Mouse (Mus musculus) layer of hippocampus, postnatal 14 days (tissue): ENCODE measurements around the gene Arf1. TPM values are rescaled to one million over a fixed set of nuclear protein-coding genes. Genes with fewer than 3 reads are reported as not detected.
"Not testable (repeated sequence)": the region's sequence is repeated elsewhere in the genome, so short reads cannot be mapped to it uniquely, and the experiment has no call there.

Experiments used
- DNase-seq, 2 experiments: peaks; one replicate each; pipeline ENCODE4 v3.0.0; 2021 to 2022; ENCODE audit warnings: low spot score in 2 of 2, mixed read lengths in 1 of 2
- total RNA-seq, 2 experiments: library from RNA; stranded (reverse); gene quantifications; 2 replicates each; pipeline ENCODE4 v1.2.3; 2021

Arf1 gene
- total RNA-seq, 2 experiments from 2014 or later = 504 to 527 TPM

DNA sequence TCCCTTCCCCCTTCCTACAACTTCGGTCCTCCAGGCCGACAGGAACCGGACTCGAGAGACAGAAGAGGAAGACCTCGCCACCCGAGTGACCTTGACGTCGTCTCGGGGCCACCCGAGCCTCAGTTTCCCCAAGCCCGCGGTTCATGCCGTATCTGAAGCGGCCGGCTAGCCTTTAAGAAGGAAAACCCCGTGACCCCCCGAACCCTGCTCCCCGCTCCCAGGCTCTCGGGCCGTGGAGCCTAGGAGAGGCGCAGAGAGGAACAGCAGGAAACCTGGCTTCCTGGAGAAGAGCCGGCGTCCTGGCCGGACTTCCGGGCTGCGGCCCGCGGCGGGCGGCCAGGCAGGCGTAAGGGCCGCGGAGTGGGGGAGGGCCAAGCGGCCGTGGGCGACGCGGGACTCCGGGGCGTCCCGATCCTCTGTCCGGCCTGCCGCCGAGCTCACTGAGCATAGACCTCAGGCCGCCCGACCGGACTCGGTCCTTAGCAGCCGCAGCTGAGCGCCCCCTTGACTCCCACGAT, 407 bp downstream of the Arf1 start:
- no peak for DNase-seq

DNA sequence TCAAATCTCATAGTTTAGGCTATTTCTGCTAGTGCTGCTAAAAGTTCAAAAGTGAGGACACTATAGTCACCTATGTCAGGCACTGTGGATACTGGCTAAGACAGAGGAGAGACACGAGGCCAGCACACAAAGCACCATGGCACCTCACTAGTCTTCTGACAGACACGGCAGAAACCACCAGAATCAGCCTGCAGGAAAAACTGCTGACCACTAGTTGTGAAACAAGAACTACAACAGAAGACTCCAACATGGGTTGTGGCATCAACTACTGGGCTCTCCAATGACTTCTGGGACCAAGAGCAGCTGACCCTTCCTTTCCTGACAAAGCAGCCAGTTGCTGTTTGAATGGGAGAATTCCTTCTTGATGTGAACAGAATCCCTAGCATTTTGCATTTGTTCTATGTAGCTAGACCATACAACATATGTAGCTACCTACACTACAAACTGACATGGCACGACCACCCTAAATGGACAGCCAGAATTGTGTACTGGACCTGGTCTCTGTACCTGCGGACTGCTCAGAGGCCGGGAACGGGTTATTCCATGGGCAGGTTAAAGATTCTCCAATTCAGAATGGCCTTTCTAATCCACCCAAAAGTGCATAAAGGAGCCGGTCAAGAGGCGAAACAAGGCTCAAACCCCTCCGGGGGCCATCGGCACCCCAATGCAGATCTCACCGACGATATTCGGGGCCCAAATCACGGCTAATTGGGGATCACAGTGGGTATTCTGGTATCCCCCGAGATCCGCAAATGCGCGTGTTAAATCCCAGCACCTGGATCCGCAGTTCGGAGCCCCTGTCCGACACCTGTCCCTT, 1.1 kb downstream of the Arf1 start:
- DNase-seq = no peak

DNA sequence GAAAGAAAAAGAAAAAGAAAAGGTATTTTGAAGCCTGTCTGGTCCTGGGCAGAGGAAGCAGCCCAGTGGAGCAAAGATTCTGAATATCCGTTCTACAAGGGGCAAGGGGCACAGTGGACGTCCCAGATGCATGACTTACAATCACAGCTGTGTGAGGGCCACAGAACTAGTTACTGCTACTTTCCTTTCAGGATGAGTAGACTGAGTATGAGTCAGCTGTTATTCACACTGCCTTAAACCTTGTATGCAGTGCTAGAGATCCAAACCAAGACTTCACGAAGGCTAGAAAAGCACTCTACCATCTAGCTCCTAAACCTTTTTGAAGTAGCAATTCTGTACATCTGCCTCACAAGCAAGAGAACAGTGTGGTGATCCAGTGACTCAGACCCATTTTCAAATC, 1.8 kb downstream of the Arf1 start:
- DNase-seq = no peak

DNA sequence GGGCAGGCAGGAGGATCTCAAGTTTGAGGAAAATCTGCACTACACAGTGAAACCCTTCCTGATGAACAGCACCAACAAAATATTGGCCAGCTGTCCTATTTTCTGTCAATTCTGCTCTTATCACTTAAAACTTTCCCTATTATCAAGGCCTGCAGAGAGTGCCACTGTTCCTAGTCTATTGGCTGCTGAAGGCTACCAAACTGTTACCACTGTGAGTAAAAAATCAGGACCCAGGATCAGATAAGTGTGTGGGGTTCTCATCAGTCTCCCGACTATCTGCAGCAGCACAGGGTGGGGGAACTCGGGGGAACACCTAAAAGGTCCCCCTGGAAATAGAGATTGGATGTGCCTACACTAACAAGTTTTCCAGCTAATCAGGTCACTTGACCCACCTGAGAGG, 2.9 kb downstream of the Arf1 start:
- no peak for DNase-seq

DNA sequence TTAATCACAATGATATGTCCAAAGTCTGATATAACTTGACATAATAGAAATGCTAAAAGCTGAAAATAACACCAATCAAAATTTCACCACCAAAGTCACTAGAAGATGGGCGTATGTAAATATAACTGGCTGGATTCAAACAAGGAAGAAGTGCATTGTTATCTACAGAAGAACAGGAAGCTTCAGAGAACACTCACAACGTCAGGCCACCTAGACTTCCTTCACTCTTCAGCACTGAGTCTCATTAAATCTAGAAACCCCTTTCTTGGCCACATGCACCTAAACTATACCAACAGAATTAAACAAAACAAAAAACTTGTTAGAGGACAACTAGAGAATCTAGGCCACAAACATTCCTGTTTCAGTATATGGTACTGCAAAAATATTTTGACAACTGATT, 3.6 kb downstream of the Arf1 start:
- no peak for DNase-seq

DNA sequence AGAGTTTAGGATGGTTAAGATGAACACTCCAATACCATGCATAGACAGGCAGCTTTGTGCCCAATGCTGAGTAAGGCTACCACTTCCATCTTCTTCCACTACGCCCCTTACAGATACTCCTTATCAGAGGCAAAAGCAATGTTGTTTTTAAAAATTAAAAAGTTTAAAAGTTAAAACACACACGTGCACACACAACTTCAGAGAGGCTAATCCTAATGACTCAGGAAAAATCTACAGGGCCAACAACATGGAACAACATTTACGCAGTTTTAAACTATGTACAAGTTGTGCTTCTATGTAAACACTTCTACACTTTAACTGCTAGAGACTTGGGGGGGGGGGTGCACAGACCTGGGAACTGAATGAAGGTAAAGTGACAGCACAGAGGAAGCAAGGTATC, 4.0 kb downstream of the Arf1 start:
- DNase-seq = no peak

DNA sequence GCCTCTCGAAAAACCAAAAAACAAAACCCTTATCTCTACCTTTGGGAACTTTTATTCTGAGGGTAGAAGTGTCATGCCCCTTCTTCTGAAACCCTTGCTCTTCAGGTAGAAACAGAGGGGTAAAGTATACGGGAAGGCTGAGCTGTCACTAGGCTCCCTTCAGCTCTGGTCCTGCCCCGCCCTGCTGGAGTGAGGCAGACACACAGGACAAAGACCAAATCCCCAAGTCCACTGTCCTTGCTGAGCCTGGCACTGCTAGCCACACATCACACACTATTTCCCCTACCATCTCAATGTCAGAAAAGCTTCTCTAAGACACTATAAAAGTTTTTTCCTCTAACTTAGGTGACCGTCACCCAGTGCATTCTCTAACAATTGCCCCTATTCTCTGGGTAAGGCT, 5.8 kb downstream of the Arf1 start:
- DNase-seq = no peak

DNA sequence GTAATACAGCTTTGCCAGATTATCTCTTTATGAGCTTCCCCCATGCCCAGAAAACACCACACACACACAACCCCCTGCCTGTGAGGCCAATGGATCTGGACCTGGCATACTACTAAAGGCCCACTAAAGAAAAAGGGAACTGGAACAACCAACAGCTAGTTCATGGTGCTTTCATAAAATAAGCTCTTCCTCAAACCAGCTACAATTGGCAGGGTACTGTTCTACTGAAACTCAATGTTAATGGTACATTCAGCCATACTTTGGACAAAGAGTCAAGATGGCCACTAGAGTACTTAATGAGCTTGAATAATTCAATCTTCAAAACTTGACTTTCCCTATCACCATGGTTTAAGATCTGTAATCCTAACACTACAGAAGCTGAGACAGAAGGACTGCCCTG, 6.5 kb downstream of the Arf1 start:
- DNase-seq = no peak

DNA sequence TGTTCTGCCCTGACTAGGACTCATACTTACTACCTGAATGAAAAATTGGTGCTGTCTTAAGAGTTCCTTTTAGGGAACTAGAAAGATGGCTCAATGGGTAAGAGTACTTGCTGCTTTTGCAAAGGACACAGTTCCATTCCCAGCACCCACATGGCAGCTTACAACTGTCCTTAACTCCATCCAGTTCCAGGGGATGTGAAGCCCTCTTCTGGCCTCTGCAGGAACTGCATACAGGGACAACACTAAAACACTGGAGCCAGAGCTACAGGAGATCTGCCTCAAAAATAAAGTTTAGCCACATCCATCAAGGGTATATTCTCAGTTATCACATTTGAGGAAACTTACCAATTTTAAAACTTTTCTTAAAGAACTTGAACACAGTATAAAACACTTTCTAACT, 9.0 kb downstream of the Arf1 start:
- no peak for DNase-seq

DNA sequence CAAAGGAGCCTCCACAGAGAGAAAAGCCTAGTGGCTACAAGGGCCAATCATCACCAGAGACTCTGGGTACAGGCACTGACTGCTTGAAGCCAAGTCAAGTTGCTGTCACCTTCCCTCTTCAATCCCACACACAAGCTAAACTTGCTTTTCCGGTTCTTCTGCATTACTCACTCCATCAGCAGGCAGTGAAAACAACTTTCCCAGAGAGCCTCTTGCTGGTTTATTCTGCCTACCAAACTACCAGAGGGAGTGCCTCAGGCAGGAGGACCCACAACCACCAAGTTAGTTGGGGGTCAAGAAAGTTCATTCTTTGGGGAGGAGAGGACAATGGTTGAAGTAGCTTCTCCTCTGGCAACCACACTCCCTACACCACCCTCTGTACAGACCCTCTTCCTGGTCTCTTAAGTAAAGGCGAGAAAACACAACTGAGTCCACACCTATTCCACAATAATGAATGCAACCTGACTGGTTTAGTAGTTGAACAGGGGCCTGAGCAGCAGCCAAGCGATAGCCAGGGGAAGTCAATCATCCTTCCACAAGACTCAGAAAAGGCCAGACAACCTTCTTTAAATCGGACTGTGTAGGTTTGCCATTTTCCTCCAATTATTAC, 9.6 kb downstream of the Arf1 start:
- no peak for DNase-seq

DNA sequence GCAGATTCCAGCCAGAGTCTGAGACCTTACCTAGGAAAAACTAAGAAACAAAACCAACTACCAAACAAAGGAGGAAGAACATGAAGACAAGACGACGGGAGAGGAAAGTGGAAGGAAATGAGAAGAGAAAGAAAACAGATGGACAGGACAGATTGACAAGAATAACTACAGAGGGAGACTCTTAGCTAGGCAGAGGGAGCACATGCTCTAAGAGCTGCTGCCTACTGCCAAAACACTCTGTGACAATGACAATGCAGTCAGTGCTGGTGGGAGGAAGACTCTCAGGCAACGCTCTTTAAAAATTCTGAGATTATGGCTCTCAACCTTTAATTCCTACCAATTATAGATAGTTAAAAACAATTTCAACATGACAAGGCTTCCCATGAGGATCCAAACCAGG, 11.1 kb downstream of the Arf1 start:
- peak in 1 of 2 experiments; percentile 67 for DNase-seq

DNA sequence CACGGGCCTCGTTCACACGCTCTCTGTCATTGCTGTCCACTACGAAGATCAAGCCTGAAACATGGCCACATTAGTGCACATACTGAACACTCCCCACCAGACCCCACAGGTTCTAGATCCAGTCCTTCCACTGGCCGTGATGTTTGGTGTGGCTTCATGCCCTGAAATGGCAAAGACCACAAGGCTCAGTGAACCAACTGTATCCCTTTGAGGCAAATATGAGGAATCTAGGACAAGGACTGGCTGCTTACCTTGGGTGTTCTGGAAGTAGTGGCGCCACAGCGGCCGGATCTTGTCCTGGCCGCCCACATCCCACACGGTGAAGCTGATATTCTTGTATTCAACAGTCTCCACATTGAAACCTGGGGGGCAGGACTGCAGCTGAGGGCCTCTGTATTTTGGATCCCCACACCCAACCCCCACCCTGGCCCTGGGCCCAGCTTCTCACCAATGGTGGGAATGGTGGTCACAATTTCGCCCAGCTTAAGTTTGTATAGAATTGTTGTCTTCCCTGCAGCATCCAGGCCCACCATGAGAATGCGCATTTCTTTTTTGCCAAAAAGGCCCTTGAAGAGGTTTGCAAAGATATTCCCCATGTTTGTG, 15.1 kb downstream of the Arf1 start:
- no peak for DNase-seq

DNA sequence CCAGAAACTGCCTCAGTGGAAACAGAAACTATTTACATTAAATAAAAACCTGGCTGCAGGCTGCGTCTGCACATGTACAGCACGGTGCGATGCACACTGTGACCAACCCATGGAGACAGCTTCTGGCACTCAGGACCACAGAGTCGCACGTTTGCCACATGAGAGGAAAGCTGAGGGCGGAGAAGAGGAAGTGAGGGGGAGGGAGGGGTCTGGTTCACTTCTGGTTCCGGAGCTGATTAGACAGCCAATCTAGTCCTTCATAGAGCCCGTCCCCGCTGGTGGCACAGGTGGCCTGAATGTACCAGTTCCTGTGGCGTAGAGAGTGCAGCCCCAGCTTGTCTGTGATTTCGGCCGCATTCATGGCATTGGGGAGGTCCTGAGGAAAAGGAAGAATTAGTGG, 15.8 kb downstream of the Arf1 start:
- not testable (repeated sequence) for DNase-seq

DNA sequence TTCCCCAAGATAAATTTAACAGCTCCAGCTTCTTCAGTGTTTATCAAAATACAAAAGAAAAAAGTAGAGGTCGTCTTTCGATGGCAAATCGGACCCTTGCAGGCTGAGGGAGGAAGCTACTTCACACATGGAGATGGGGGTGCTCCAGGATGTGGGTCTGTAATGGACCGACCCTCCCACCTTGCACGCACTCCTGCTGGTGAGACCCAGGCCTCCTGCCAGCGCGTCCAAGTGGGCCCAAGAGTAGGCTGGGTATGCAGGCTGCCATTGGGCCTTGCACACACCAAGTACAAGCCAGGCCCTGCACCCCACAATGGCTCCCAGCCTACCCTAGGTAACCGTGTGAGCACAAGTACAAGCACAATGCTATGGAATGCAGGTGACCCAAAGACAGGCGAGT, 16.5 kb downstream of the Arf1 start:
- not testable (repeated sequence) for DNase-seq

DNA sequence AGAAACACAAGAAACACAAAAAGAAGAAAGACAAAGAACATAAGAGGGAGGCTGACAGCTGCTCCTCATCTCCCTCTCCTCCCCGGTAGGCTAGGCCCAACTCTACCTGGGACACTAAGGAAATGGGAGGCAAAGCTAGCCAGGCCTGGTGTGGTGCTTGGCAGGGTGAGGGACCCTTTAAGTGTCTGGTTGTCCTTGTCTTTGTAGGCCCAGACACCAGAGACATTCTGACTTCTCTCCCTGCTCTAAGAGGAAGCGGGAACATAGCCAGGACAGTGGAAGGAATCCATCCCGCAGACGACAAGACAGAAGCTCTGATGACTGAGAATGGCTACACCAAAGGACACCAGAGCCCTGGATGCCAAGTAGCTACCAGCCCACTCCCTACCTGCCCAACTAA, 18.1 kb downstream of the Arf1 start:
- DNase-seq = no peak

DNA sequence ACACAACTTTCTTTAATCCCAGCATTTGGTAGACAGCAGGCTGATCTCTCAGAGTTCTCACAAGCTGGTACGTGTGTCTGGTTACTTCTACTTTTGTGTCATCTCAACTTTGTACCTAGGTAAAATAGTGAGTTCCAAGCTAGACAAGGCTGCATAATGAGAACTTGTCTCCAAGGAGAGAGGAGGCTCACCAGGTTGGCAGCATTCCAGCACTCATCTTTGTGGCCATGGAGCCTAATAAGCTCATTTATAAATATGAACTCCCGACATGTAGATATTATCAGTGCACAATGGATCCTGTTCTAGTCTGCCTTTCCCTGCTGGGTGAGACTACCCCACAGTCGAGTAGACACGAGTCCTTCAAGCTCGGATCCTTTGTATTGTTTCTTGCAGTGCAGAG, 18.5 kb downstream of the Arf1 start:
- no peak for DNase-seq

DNA sequence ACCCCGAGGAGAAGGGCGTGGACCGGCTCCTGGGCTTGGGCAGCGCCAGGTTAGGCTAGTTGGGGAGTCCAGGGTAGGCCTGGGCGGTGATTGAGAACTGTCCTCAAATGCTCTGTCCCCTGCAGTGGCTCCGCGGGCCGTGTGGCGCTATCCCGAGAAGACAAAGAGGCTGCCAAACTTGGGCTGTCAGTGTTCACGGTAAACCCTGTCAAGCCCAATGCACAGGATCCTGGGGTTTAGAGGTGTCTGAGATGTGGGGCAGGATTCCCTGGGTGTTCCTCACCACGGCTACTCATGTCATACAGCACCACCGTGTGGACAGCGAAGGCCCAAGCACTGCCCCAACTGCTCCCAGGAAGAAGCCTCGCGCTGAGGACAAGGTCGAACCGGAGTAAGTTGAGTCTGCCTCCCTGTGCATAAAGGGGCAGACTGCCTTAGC, 19.0 kb downstream of the Arf1 start:
- DNase-seq = peak; percentile 54 to 55

DNA sequence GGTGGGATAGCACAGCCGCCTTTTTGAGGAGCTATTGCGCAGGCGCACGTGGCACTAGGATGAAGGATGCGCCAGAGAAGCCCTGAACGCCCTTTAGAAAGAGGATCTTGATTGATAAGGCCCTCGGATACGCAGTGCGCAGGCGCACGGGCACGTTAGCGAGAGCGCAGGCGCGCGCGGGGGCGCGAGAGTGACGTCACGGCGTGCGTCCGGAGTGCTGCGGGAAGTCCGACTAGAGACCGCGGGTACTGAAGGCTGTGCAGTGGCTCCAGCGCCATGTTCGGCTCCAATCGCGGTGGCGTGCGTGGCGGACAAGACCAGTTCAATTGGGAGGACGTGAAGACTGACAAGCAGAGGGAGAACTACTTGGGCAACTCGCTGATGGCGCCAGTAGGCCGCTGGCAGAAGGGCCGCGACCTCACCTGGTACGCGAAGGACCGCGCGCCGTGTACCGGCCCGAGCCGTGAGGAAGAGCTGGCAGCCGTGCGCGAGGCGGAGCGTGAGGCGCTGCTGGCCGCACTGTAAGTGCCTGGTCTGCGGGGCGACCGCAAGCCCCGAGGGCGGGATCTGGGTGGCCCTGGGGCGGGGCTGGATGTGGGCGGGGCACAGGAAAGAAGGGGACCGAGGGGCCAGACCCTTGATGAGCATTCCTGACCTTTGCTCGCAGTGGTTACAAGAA, 19.8 kb downstream of the Arf1 start, which contains the start of gene 2310033P09Rik:
Gene 2310033P09Rik, plus strand, starts transcription at position 169 of the 679 bp plus-strand sequence.
- peak; percentile 93 to 97 for DNase-seq

DNA sequence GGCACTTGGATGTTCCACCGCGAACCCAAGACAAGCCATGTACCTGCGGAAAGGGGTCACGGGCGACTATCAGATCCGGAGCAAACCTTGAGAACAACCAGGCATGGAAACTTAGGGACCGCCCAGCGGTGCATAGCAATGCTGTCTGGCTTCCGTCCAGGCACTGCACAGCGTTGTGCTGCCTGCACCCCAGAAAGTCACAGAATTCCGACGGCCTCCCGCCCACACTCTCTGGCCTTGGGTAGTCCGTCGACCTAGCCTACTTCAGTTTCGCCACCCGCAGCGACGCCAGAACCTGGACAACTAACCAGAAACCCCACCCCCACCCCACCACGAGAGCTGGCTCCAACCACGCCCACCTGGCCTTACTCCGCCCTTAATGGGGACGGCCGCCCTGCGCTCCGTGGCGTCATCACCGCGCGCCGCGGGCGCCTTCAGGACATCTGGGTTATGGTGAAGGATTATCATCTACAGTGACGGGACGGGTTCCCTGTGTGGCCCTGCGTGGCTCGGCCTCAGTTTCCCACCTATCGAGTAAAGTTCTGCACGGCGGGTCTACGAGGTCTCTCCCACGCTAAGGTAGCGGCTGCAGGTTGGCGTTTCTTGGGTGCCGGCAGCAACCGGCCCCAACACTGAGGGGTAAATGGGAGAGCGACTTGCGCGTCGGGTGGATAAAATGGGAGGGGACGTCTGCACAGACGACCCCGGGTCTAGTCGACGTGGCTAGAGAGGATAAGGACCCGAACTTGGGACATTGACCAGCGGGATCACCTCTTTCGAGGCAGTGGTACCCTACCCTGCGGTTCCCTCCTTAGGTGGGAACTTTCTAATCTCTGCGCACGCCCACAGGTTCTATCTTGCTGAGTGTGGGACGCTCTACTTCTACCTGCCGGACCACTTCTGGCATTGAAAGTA, 25.7 kb downstream of the Arf1 start, which contains the start of gene Mrpl55:
Gene Mrpl55, plus strand, starts transcription at position 406 of the 915 bp plus-strand sequence.
- DNase-seq = peak; percentile 90 to 93
